Mouse (Mus musculus) gastrocnemius, adult 2 months (tissue): ENCODE data around the gene Plekhb2. TPM values are rescaled to one million over a fixed set of nuclear protein-coding genes. Genes with fewer than 3 reads are reported as not detected.

Source experiments
- DNase-seq: peaks from one replicate; pipeline ENCODE4 v3.0.0; 2022
- H3K27ac ChIP-seq: fragments of 200-600 bp; 2 replicates; pipeline ENCODE4 v1.8.1; 2022; ENCODE audit warnings: mild to moderate bottlenecking
- H3K4me3 ChIP-seq: fragments of 200-600 bp; 2 replicates; pipeline ENCODE4 v1.8.1; 2022; ENCODE audit warnings: mild to moderate bottlenecking, moderate library complexity
- CTCF ChIP-seq: fragments of 200-600 bp; IDR thresholded peaks from 2 replicates; pipeline ENCODE4 v1.8.1; 2022; ENCODE audit warnings: antibody characterized with exemption, mild to moderate bottlenecking, moderate library complexity
- intact Hi-C: fragments of 180-260 bp; cut with DNase I; formaldehyde crosslinking; loops from one replicate; pipeline ENCODE4 v1.15.1; 2025
- total RNA-seq, 2 experiments: library from RNA; stranded (reverse); gene quantifications; 2 replicates each; pipeline ENCODE4 v1.2.3; 2021

Gene Plekhb2
- total RNA-seq, 2 experiments from 2014 or later = 53.4 to 58.3 TPM

- TF ChIP-seq CTCF = no peak
- Histone ChIP-seq H3K27ac (peak overlapping the region; percentile 94), H3K4me3 (peak overlapping the region; percentile 41)
- intact Hi-C loops = no loop called here
- DNase-seq = no peak
These were observed 10.5 kb upstream of the Plekhb2 start for GRCm38 (mm10) chr1:34839241-34839640.

- no peak for DNase-seq
- intact Hi-C loops = loop anchor here (5.0 to 10.0 kb wide), 2 partner anchors 40 to 407 kb away; partner anchors contain the start of genes Ccdc115 and Imp4
- Histone ChIP-seq H3K4me3 (peak overlapping the region; percentile 95), H3K27ac (peak overlapping the region; percentile 94)
- TF ChIP-seq CTCF = no peak
These were observed 7.9 kb upstream of the Plekhb2 start for GRCm38 (mm10) chr1:34841709-34842388.

GRCm38 (mm10) chr1:34842389-34842861 is 7.4 kb upstream of the Plekhb2 start:
- TF ChIP-seq CTCF = peak; percentile 45
- intact Hi-C loops = loop anchor here (5.0 to 10.0 kb wide), 2 partner anchors 40 to 408 kb away; partner anchors contain the start of genes Ccdc115 and Imp4
- Histone ChIP-seq H3K4me3 (peak overlapping the region; percentile 95), H3K27ac (peak overlapping the region; percentile 94)
- DNase-seq = peak; percentile 80

- TF ChIP-seq CTCF = no peak
- peak within 1 kb of the TSS; percentile 94 for H3K27ac ChIP-seq
- DNase-seq = peak; percentile 92
- intact Hi-C loops = loop anchor here (5.0 to 10.0 kb wide), 2 partner anchors 41 to 408 kb away; partner anchors contain the start of genes Ccdc115 and Imp4
- peak within 1 kb of the TSS; percentile 95 for H3K4me3 ChIP-seq
These were observed 6.7 kb upstream of the Plekhb2 start, which contains the start of gene Fam168b for GRCm38 (mm10) chr1:34842887-34843618. Gene Fam168b, minus strand, starts transcription at chr1:34843065.

GRCm38 (mm10) chr1:34847070-34847469 is 2.7 kb upstream of the Plekhb2 start:
- no peak overlapping the region for H3K4me3 ChIP-seq
- intact Hi-C loops = loop anchor here (10.0 kb wide), 1 partner anchor 412 kb away; the partner anchor contains the start of genes Ccdc115 and Imp4
- TF ChIP-seq CTCF = no peak
- no peak for DNase-seq
- no peak overlapping the region for H3K27ac ChIP-seq

GRCm38 (mm10) chr1:34850343-34851136 is 764 bp downstream of the Plekhb2 start:
- H3K4me3 ChIP-seq = peak overlapping the region; percentile 90
- H3K27ac ChIP-seq = peak overlapping the region; percentile 96
- no peak for DNase-seq
- intact Hi-C loops = no loop called here
- TF ChIP-seq CTCF = no peak

- TF ChIP-seq CTCF = no peak
- peak overlapping the region; percentile 43 for H3K4me3 ChIP-seq
- intact Hi-C loops = no loop called here
- DNase-seq = no peak
- peak overlapping the region; percentile 24; the same call in 1 of the 2 replicates for H3K27ac ChIP-seq
These were observed 1.8 kb downstream of the Plekhb2 start for GRCm38 (mm10) chr1:34851562-34851961.

GRCm38 (mm10) chr1:34852116-34852878 is 2.5 kb downstream of the Plekhb2 start:
- H3K4me3 ChIP-seq = no peak overlapping the region
- intact Hi-C loops = no loop called here
- no peak for DNase-seq
- H3K27ac ChIP-seq = 0 out of 2 replicates have a peak overlapping the region, but pooled peaks have one; percentile 24
- TF ChIP-seq CTCF = no peak

- Histone ChIP-seq H3K4me3 (no peak overlapping the region), H3K27ac (no peak overlapping the region)
- intact Hi-C loops = no loop called here
- TF ChIP-seq CTCF = no peak
- no peak for DNase-seq
These were observed 4.0 kb downstream of the Plekhb2 start for GRCm38 (mm10) chr1:34853786-34854185.

GRCm38 (mm10) chr1:34855056-34855739 is 5.4 kb downstream of the Plekhb2 start:
- H3K27ac ChIP-seq = no peak overlapping the region
- no peak for TF ChIP-seq CTCF
- intact Hi-C loops = no loop called here
- no peak overlapping the region for H3K4me3 ChIP-seq
- no peak for DNase-seq

- Histone ChIP-seq H3K27ac (peak overlapping the region; percentile 31; the same call in 1 of the 2 replicates), H3K4me3 (no peak overlapping the region)
- intact Hi-C loops = no loop called here
- TF ChIP-seq CTCF = no peak
- DNase-seq = peak; percentile 27
These were observed 8.9 kb downstream of the Plekhb2 start for GRCm38 (mm10) chr1:34858671-34859070.
